Mouse (Mus musculus): ENCODE data around the gene Opn4. TPM values are rescaled to one million over a fixed set of nuclear protein-coding genes. Genes with fewer than 3 reads are reported as not detected.

Opn4 gene
- total RNA-seq, 2 experiments from 2014 or later, result not detected

Other genes with a start within 250 kb of the Opn4 start
- not detected for gene Fam25c, start 244.7 kb downstream of the Opn4 start, total RNA-seq (2021)
- 1 to 10 TPM; 2.4 to 4.4 TPM for gene Sncg, start 225.4 kb downstream of the Opn4 start, total RNA-seq (2021)
- gene Mmrn2, start 224.7 kb downstream of the Opn4 start, total RNA-seq (2021), result 1 to 10 TPM; 3.6 to 4.2 TPM
- 10 to 100 TPM; 33.5 to 35.0 TPM for gene Bmpr1a, start 96.8 kb downstream of the Opn4 start, total RNA-seq (2021)
- gene 9230112D13Rik, start 77.3 kb downstream of the Opn4 start, total RNA-seq (2021), result not detected
- 1 to 10 TPM; 2.0 to 2.4 TPM for gene Ldb3, start 11.5 kb downstream of the Opn4 start, total RNA-seq (2021)
- 10 to 100 TPM; 42.7 to 45.5 TPM for gene Wapl, start 73.8 kb upstream of the Opn4 start, total RNA-seq (2021)
- 10 to 100 TPM; 47.6 to 50.6 TPM for gene Grid1, start 220.0 kb upstream of the Opn4 start, total RNA-seq (2021)

All from left cerebral cortex, postnatal 25 days (tissue).